Mouse (Mus musculus) spleen, adult 18-20 months (tissue): ENCODE measurements around the gene Samd13.
A peak's percentile ranks its signal among the peaks of the same experiment; 100 is the strongest.

ENCODE experiments used
- DNase-seq, 2 experiments: peaks; one replicate each; pipeline ENCODE4 v3.0.0; 2022; ENCODE audit warnings: mixed read lengths in 2 of 2

The Samd13 gene

DNA sequence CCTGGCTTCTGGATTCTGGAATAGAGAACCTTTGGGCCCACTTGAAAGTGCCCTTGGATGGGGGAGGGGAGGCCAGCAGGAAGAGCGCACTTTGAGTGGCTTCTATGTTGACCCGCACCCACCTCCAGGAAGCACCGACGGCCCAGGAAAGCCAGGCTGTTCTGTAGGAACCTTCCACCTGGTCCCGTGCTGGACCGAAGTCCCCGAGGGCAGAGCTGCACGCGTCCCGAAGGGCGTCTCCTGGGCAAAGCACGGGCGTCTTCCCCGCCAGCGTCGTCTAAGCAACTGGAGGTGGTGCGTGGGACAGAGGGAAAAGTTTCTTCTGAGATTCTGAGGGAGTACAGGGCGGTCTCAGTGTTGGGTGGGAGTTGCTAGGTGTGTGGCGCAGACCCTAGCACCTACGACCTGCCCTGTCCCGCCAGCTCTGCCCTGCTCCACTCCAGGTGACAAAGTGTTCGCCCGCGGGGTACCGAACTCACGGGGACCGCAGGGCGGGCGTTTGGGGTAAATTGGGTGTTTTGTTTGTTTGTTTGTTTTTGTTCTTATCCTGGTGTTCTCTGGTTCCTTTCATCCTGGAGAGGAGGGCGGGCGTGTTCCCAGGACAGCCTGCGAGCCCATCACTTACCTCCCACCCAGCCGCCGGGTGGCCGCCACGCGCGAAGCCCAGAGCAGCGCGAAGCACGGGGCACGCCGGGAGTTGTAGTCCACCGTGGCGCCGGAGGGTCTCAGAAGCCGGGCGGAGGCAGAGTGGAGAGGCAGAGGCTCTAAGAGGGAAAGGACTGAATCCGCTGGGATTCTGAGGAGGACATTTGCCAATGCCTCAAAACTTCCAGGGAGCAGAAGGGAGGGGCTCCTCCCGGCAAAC is at the start of gene Samd13:
Gene Samd13 (minus strand): TSS at position 782 of the 865 bp plus-strand sequence.
- DNase-seq, result peak in 1 of 2 experiments; percentile 18

DNA sequence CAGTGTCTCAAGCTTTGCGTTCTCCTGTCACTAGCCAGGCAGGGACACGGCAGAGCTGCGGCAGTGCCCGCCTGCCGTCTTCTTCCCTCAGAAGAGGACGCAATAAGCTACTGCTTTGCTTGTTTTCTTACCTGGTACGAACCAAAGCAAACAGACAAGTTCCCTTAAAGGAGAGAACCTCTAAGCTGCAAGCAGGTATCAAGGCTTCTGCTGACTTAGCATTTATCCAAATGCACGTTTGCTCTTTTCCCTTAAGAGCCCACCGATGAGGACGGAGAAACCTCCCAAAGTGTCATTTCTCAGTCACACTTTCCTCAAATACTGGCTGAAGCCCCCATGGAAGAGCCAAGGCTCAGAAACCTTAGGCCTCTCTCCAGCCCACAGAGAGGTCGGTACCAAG is 46.1 kb upstream of the Samd13 start:
- DNase-seq, result no peak

- DNase-seq, result no peak
Observed at GRCm38 (mm10) chr3:146723037-146723436, 37.6 kb upstream of the Samd13 start.

DNA sequence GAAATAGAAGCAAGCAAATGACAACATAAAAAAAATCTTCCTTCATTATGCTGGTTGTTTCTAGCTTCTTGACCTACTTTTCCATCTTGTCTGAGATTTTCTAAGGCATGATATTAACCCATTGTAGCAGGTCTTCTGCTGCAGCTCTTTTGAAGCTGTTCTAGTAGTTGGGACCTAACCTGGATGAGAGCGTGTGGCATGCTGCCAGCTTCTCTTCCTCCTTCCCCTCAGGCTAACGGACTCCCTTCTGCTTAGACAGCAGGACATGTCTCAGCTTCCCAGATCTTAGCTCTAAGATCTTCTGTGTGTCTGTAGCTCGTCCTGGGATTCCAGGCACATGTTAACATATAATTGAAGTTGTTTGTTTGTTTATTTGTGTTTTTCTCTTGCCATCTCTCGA is 34.3 kb upstream of the Samd13 start:
- DNase-seq, result no peak

DNA sequence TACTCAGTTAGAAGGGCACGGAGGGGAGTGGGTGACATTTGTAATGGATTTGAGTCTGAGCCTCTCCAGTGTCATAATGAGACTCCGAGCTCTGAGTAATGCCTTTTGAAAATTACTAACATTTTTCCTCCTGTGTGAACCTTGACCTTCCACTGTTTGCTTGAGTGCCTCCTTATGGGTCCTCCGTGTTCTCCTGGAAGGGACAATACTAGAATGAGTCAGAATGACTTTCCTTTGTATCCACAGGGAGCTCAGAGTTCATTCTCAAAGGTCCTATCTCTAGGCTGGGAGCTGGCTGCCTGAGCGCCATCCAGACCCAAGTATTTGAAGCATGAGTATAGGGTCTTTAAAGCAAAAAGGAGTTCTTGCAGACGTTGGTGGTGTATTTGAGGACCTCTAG is 32.9 kb upstream of the Samd13 start:
- no peak for DNase-seq

DNA sequence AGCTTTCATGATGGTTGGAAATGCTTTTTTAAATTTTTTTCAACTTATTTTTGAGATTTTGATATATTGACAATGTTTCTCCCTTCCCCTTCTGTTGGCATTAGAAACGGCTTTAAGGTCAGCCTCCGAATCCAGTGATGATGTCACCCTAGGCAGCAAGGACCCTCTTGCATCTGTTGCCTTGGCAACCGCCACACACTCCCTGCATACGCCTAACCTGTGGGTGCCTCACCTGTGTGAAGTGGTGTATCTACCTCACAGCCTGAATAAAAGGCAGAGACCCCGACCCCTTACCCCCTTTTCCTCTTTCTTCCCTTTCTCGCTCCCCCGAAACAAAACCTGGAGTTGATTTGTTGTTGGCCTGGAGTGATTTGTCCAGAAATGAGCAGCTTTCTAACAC is 26.9 kb upstream of the Samd13 start:
- DNase-seq, result no peak

DNA sequence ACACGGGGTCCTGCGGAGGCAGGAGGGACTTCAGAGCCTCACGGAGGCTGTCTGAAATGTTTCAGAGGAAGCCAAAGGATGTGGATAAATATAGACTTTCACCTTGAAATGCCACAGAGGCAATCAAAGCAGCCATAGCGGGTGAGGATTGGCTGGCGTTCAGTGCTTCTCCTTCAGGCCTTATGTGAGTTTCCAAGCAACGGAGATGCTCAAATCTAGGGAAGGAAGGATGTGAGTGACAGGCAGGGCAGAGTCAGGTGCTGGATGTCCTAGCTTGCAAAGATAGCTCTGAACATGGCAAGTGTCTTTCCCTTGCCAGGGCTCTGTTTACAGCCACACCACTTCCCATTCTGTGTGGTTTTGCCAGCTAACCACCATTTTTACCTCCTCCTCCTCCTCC is 26.2 kb upstream of the Samd13 start:
- no peak for DNase-seq

- DNase-seq, result no peak
Observed at GRCm38 (mm10) chr3:146711084-146711483, 25.7 kb upstream of the Samd13 start.

DNA sequence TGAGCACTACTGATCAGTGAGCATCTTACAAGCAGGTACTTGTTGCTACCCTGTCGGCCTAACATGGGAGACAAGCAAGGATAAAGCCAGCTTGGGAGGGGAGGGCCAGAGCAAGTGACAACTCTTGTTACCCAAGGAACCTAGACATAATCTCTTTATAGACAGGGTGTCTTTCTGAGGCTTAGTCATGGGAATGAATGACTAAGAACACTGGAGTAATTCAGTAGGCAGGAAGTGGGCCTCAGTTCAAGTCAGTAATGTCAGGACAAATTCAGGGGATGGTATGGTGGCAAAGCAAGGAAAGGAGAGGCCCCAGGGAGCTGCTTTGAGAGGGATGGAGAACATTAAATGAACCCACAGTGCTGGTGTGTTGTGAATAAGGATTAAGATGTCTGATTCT is 23.7 kb upstream of the Samd13 start:
- DNase-seq, result no peak

GRCm38 (mm10) chr3:146708381-146708780 is 23.0 kb upstream of the Samd13 start:
- no peak for DNase-seq

GRCm38 (mm10) chr3:146704099-146704498 is 18.7 kb upstream of the Samd13 start:
- DNase-seq, result no peak

DNA sequence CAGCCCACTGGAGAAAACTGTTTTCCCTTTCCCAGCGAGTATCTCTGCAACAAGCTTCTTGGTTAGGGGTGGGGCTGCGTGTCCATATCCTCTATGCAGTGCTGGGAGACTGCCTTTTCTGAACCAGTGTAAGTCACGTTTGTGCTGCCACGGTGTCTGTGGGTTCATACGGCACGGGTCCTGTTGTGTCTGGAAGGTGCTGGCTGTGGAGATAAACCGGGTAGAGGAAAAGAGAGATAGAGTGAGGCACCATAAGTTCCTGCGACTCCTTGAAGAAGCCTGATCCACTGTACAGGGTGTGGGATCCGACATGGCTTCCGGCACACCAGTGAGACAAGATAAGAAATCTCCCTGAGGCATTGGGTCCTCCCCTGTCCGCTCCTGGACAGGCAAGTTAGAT is 14.7 kb upstream of the Samd13 start:
- no peak for DNase-seq

GRCm38 (mm10) chr3:146698982-146699381 is 13.6 kb upstream of the Samd13 start:
- no peak for DNase-seq

DNA sequence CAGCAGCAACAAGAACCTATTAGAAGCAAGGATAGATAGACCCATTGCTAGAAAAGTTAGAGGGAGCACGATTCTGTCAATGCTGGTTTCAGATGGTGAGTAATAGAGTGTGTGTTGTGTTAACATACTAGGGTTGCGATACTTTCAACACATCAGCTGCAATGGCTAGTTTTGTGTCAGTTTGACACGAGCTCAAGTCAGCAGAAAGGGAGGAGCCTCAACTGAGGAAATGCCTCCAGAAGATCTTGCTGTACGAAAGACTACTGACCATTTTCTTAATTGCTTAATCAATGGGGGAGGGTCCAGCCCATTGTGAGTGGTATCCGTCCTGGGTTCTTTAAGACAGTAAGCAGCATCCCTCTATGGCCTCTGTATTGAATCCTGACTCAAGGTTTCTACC is 7.2 kb upstream of the Samd13 start:
- DNase-seq, result no peak

DNA sequence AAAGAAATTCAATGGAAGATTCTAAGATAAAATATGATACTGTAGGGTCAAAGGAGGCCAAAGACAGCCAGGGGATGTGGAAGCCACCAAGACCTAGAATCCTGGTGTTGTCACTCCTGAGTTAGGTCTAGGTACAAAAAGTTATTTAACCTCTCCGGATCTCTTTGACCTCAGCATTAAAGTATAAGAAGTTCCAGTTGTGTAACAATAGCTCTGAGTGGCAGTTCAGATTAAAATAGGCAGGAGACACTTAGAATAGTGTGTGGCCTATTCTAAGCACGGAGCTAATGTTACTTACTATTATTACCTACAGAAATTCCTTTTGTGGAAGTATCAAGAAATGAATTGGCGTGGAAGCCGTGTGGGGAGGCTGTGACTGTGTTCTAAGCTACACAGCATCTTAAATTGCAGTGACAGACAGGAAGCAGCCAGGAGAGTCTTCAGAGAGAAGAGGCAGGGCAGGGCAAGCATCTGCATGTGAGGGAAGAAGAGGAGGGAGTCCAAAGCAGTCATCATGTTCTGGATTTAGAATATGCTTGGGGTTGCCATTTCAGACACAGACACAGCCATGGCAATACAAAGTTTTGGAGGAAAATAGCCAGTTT is 1.8 kb upstream of the Samd13 start:
- no peak for DNase-seq

DNA sequence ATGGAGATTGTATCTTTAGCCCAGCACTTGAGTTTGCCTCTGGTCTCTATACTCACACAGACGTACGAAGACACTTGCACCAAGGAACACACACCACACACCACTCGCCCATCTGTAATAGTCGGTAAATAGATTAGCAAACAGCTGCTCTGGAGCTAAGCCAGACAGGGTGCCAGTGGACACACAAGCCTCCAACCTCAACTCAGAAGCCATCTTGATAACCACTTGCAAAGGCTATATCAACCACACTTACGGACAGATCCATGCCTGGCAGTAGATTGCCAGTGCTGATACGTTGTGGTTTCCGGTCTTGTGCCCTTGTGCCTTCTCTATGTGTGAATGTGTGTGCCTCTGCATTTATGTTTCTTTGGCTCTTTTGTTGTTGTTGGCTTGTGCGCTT is 1.0 kb upstream of the Samd13 start:
- no peak for DNase-seq

- no peak for DNase-seq
Observed at GRCm38 (mm10) chr3:146683095-146683494, 2.3 kb downstream of the Samd13 start.

GRCm38 (mm10) chr3:146682140-146682651 is 3.2 kb downstream of the Samd13 start:
- peak in 1 of 2 experiments; percentile 10 for DNase-seq

GRCm38 (mm10) chr3:146681696-146682095 is 3.7 kb downstream of the Samd13 start:
- DNase-seq, result no peak

DNA sequence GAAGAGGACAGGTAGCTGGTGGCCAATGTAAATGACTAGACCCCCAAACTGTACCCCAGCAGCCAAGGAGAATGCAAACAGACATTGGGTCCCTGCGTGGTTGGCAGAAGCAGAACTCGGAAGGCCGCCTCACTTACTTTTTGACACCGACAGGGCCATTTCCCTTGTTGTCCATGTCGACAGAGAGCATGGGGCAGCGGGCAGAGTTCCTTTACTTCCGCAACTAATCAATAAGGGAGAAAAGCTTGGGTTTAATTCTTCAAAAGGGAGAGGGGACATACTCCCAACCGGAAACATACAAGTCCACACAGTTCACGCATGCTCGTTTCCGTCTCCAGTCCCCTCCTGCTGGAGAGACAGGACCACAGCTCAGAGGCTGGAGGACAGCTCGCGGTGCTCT is 4.8 kb downstream of the Samd13 start:
- no peak for DNase-seq

DNA sequence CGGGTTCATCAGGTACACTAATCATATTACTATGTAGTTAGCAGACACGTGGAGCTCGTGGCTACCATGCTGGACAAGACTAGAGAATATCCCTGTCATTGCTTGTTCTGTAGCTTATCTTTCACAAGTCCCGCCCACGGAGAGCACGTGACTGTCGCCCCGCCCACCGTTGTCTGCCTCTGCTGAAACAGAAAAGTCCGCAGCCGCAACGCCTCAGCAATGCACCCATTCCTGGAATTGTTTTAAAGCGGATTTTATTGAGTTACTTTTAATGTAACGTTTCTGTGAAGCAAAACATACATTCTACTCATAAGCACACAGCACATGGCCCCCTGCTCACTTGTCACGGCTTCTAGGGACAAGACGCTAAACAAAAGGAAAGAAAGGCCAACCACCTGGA is 5.7 kb downstream of the Samd13 start:
- DNase-seq, result no peak

DNA sequence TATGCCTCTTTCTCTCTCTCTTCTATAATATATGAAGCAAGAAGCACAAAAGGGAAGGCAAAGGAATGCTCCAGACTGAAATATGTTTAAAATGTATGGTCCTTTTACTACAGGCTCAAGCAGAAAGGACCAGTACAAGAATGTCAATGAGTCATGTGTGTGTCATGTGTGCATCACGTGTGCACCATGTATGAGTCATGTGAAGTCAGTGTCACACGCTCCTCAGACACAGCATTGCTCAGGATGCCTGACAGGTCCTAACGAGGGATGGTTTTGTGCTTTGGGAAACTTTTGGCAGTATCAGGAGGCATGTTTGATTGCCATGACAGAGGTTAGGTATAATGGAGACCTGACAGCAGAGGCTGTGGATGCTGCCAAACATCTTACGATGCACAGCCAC is 9.2 kb downstream of the Samd13 start:
- no peak for DNase-seq

GRCm38 (mm10) chr3:146675101-146675500 is 10.3 kb downstream of the Samd13 start:
- no peak for DNase-seq

DNA sequence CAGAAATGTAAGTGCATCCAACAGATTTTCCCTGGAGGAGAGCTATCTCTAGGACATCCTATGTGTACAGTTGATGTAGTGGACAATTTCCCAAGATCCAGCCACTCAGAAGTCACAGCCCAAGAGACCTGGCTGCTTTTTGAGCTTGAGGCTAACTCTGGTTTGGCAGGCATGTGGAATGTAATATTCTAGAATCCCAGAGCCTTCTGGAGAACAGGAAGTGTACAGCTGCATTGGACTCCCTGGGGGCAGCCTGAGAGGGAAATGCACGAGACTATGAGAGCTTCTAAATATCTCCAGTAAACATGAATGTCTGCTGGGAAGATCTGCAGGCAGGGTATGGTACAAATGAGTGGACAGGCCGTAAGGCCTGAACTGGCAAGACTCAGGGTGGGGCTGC is 14.3 kb downstream of the Samd13 start:
- DNase-seq, result no peak
